Mouse (Mus musculus) hindbrain, postnatal 0 days (tissue): ENCODE results near the gene Gcdh. TPM values are rescaled to one million over a fixed set of nuclear protein-coding genes. Genes with fewer than 3 reads are reported as not detected.

ENCODE experiments used
- ATAC-seq: fragments of 200-750 bp; cut with Nextera tagmentation; 2 replicates; pipeline ENCODE4 v1.8.0; 2017; ENCODE audit warnings: mild to moderate bottlenecking, moderate TSS enrichment, moderate library complexity
- DNase-seq: peaks from one replicate; pipeline ENCODE4 v3.0.0-alpha.2; 2015; ENCODE audit warnings: low spot score
- H3K27ac ChIP-seq: fragments of 300-500 bp; sonication (generic); 2 replicates; pipeline ENCODE4 v1.5.1; 2014; ENCODE audit warnings: mild to moderate bottlenecking
- H3K27me3 ChIP-seq: fragments of 300-500 bp; sonication (generic); 2 replicates; pipeline ENCODE4 v1.6.1; 2014; ENCODE audit warnings: low read length, mixed read lengths; ENCODE audit not compliant: insufficient read depth
- H3K36me3 ChIP-seq: fragments of 300-500 bp; sonication (generic); 2 replicates; pipeline ENCODE4 v1.6.1; 2014; ENCODE audit warnings: low read length, mixed read lengths; ENCODE audit not compliant: insufficient read depth
- H3K4me1 ChIP-seq: fragments of 300-500 bp; sonication (generic); 2 replicates; pipeline ENCODE4 v1.6.1; 2014; ENCODE audit warnings: antibody characterized with exemption, low read length, mixed read lengths; ENCODE audit not compliant: insufficient read depth
- H3K4me2 ChIP-seq: fragments of 300-500 bp; sonication (generic); 2 replicates; pipeline ENCODE4 v1.6.1; 2014; ENCODE audit warnings: low read depth, mild to moderate bottlenecking, low read length, moderate library complexity, mixed read lengths
- H3K4me3 ChIP-seq: fragments of 300-500 bp; sonication (generic); 2 replicates; pipeline ENCODE4 v1.5.1; 2014; ENCODE audit warnings: low read length
- H3K9ac ChIP-seq: fragments of 300-500 bp; sonication (generic); replicated peaks from 2 replicates; pipeline ENCODE4 v1.6.1; 2014; ENCODE audit warnings: mild to moderate bottlenecking, low read length, moderate library complexity, mixed read lengths
- H3K9me3 ChIP-seq: fragments of 300-500 bp; sonication (generic); 2 replicates; pipeline ENCODE4 v1.6.1; 2016; ENCODE audit warnings: low read length, mixed read lengths
- CTCF ChIP-seq: IDR thresholded peaks from 2 replicates; pipeline ENCODE4 v1.5.1; 2016; ENCODE audit warnings: antibody characterized with exemption, control low read depth, low read depth
- WGBS: fragments of 180-500 bp; shearing (Covaris S2); extraction: QIAGEN DNeasy Blood & Tissue Kit; methylation state at CpG from one replicate; pipeline ENCODE4 v1.1.7; 2014; 5-methylcytosine and 5-hydroxymethylcytosine counted together
- polyA plus RNA-seq: library from polyadenylated mRNA; unstranded; fragments of >200 nt; fragmentation: Nextera tagmentation; extraction: Ambion mirVana; gene quantifications from 2 replicates; pipeline ENCODE4 v1.2.1, GENCODE M21; 2015
- total RNA-seq: library from RNA; depleted of rRNA; stranded (reverse); fragments of >200 nt; gene quantifications from 2 replicates; pipeline ENCODE4 v1.2.3, GENCODE M21; 2014

The Gcdh gene
- total and polyA plus RNA-seq, 2 experiments from 2014 or later = 36.5 to 37.8 TPM

DNA sequence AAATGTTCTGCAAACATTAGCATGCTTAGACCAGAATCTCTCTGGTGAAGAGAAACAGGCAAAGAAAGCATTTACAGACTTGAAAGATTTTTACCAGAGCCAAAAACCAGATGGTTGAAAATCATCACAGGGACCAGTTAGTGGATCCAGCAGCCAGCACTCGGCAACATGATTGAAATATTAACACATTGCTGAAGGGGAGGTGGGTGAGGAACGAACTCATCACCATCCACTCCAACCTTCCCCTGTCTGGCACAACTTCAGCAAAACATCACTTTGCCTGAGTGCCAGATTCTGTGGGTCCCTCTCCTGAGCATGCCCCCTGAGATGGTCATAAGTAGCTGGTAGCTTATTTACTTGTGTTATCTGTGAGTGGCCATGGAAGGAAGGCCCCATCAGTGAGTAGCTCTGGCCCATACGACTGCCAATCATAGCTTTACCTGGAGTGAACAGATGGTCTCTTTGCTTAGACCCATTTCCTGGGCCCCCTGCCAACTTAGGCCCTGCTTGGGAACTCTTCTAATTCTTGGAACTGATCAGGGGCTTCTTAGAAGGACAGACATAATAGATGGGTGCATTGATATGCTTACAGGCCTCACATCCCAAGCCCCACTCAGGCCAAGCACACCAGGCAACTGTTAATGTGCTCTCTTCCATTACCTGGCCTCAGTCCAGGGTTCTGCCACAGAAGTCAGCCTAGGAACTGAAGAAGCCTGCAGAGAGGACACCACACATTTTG, 16.3 kb downstream of the Gcdh start:
- peak; percentile 70 for DNase-seq
- no peaks in the 10 kb centered on the region for H3K27me3 ChIP-seq
- H3K9ac ChIP-seq = no peak overlapping the region
- H3K4me1 ChIP-seq = 0 out of 2 replicates have a peak, but pooled peaks cover 3% of the 10 kb centered on the region
- TF ChIP-seq CTCF = no peak
- H3K9me3 ChIP-seq = no peaks in the 10 kb centered on the region
- no peak overlapping the region for H3K4me3 ChIP-seq
- peak overlapping the region; percentile 27 for H3K27ac ChIP-seq
- 38% methylated on average over 3 of the region's 3 CpGs for WGBS
- ATAC-seq = peak; percentile 70; the same call in 1 of the 2 replicates
- no peaks in the 10 kb centered on the region for H3K36me3 ChIP-seq
- H3K4me2 ChIP-seq = no peak overlapping the region

DNA sequence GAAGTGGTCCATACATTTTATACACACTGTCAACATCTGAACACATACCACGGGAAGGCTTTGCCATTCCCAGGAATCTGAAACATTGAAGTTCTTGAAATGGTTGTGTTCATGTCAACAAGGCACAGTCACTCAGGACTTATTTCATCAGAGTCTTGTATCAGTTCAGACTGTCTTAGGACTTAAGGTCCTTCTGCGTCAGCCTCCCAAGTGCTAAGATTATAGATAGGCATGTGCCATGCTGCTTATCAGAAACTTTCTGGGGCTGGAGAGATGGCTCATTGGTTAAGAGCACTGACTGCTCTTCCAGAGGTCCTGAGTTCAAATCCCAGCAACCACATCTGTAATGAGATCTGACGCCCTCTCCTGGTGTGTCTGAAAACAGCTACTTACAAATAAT, 19.4 kb downstream of the Gcdh start:
- no peak overlapping the region for H3K4me3 ChIP-seq
- H3K4me2 ChIP-seq = no peak overlapping the region
- H3K27ac ChIP-seq = no peak overlapping the region
- no peak overlapping the region for H3K9ac ChIP-seq
- ATAC-seq (no peak), DNase-seq (no peak)
- H3K9me3 ChIP-seq = no peaks in the 10 kb centered on the region
- no peaks in the 10 kb centered on the region for H3K36me3 ChIP-seq
- TF ChIP-seq CTCF = no peak
- no peaks in the 10 kb centered on the region for H3K27me3 ChIP-seq
- WGBS = 93% methylated on average over 3 of the region's 3 CpGs
- H3K4me1 ChIP-seq = 0 out of 2 replicates have a peak, but pooled peaks cover 5% of the 10 kb centered on the region

GRCm38 (mm10) chr8:84873016-84873415, 20.7 kb downstream of the Gcdh start:
- Histone ChIP-seq H3K4me2 (peak overlapping the region; percentile 75), H3K36me3 (peaks cover 11% of the 10 kb centered on the region), H3K4me3 (peak overlapping the region; percentile 39), H3K4me1 (0 out of 2 replicates have a peak, but pooled peaks cover 5% of the 10 kb centered on the region), H3K9me3 (no peaks in the 10 kb centered on the region), H3K9ac (peak overlapping the region; percentile 48; the same call in 1 of the 2 replicates), H3K27me3 (no peaks in the 10 kb centered on the region), H3K27ac (no peak overlapping the region)
- no peak for TF ChIP-seq CTCF
- no peak for ATAC-seq
- no peak for DNase-seq
- 77% methylated on average over 4 of the region's 4 CpGs for WGBS

GRCm38 (mm10) chr8:84872309-84872965, 21.3 kb downstream of the Gcdh start:
- peak overlapping the region; percentile 75 for H3K4me2 ChIP-seq
- H3K4me3 ChIP-seq = peak overlapping the region; percentile 39
- no peak overlapping the region for H3K27ac ChIP-seq
- 0 out of 2 replicates have a peak, but pooled peaks cover 5% of the 10 kb centered on the region for H3K4me1 ChIP-seq
- H3K9me3 ChIP-seq = no peaks in the 10 kb centered on the region
- peak; percentile 72 for ATAC-seq
- peak; percentile 33 for DNase-seq
- H3K9ac ChIP-seq = peak overlapping the region; percentile 48
- no peak for TF ChIP-seq CTCF
- H3K36me3 ChIP-seq = peaks cover 16% of the 10 kb centered on the region
- 4% methylated on average over 51 of the region's 54 CpGs for WGBS
- no peaks in the 10 kb centered on the region for H3K27me3 ChIP-seq

DNA sequence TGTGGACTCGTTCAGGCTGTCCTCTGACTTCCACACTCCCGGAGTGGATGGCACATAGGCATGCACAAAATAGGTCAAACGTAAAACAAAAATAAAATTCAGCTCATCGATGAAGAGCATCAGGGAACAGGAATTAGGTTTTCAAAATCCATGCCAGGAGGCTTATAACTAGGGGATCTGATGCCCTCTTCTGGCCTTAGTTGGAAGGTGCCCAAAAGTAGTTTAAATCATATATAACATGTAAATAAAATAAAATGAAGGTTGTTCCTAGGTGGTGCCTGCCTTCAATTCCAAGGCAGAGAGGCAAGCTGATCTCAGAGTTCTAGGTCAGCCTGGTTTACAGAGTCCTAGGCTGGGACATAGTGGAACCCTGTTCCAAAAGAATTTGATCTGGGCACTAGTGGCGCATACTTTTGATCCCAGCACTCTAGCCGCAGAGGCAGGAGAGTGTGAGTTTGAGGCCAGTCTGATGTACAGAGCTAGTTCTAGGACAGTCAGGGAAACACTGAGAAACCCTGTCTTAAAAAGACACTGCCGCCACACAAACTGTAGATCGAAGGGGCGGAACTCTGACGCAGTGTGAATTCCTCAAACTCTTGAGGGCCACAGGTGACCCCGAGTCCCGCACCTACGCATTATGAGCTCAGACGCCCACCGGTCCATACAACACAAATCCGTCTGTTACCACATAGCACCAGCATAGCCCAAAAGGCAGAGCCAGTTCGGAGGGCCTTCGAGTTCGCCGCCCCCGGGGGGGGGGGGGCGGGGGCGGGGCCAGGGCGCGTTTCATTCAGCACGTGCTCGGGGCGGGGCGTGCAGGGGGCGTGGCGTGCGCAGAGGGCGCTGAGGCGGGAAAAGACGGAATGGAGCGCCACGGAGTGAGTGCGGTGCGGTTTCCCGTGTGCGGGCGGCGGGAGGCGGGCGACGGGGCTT, 22.1 kb downstream of the Gcdh start, which contains the start of gene Syce2:
TSS of gene Syce2 (plus strand) at position 736 of the 933 bp plus-strand sequence.
- peak; percentile 60 for TF ChIP-seq CTCF
- H3K4me2 ChIP-seq = peak within 1 kb of the TSS; percentile 75
- 0 out of 2 replicates have a peak, but pooled peaks cover 5% of the 10 kb centered on the region for H3K4me1 ChIP-seq
- peak; percentile 83 for ATAC-seq
- 17% methylated on average over 39 of the region's 46 CpGs for WGBS
- no peaks in the 10 kb centered on the region for H3K9me3 ChIP-seq
- H3K9ac ChIP-seq = peak within 1 kb of the TSS; percentile 48
- H3K27me3 ChIP-seq = no peaks in the 10 kb centered on the region
- DNase-seq = peak; percentile 82
- H3K36me3 ChIP-seq = peaks cover 21% of the 10 kb centered on the region
- no peak within 1 kb of the TSS for H3K27ac ChIP-seq
- peak within 1 kb of the TSS; percentile 39 for H3K4me3 ChIP-seq

DNA sequence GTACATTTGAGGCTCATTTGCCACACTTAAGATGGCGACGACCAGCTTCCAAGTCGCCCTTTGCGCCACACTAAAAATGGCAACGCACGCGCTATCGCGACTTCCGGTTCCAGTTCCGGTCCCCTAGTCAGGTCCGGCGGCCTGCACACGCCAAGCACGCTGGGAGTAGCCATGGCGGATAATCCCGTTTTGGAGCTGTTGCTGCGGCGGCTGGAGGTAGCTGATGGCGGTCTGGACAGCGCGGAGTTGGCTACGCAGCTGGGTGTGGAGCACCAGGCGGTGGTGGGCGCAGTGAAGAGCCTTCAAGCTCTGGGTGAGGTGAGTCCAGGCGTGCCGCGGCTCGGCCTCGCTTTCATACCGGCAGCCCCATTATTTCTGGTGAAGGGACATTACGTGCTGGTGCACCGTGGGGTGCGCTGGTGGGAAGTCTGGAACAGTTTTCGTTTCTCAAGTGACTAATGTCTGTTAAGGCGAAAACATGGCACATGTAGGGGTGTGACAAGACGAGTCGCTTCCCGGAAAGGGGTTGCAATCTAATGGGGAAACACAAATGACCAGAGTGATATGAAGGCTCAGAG, 36.8 kb downstream of the Gcdh start, which contains the start of gene Farsa:
TSS of gene Farsa (plus strand) at position 126 of the 578 bp plus-strand sequence.
- Histone ChIP-seq H3K9ac (peak within 1 kb of the TSS; percentile 80), H3K4me1 (peaks cover 7% of the 10 kb centered on the region), H3K27me3 (no peaks in the 10 kb centered on the region), H3K27ac (peak within 1 kb of the TSS; percentile 87), H3K36me3 (peaks cover 14% of the 10 kb centered on the region), H3K4me2 (peak within 1 kb of the TSS; percentile 93), H3K4me3 (peak within 1 kb of the TSS; percentile 63), H3K9me3 (no peaks in the 10 kb centered on the region)
- WGBS = under 1% methylated on average over 39 of the region's 39 CpGs
- DNase-seq = peak; percentile 97
- TF ChIP-seq CTCF = no peak
- peak; percentile 95 for ATAC-seq
